Mouse (Mus musculus): ENCODE measurements at regions not wholly inside any gene's neighbourhood (a gene's known extent, or its start where the extent isn't known, plus 50 kb on each side); places are given as distances from the start of the nearest gene placed in this dataset.

GRCm38 (mm10) chr5:85750893-85751292, 314.5 kb downstream of the Cenpc1 start:
- ATAC-seq (replicated peaks; ENCODE audit: insufficient number of reproducible peaks, low FRiP score, low TSS enrichment, poor library complexity, severe bottlenecking), result no peak

- ATAC-seq (replicated peaks; ENCODE audit: insufficient number of reproducible peaks, low FRiP score, low TSS enrichment, poor library complexity, severe bottlenecking), result no peak
These were observed 335.8 kb downstream of the Cenpc1 start for GRCm38 (mm10) chr5:85729613-85730012.

- no peak for ATAC-seq (replicated peaks; ENCODE audit: insufficient number of reproducible peaks, low FRiP score, low TSS enrichment, poor library complexity, severe bottlenecking)
These were observed 358.0 kb downstream of the Cenpc1 start for GRCm38 (mm10) chr5:85707345-85707744.

GRCm38 (mm10) chr5:85706598-85706997, 358.8 kb downstream of the Cenpc1 start:
- no peak for ATAC-seq (replicated peaks; ENCODE audit: insufficient number of reproducible peaks, low FRiP score, low TSS enrichment, poor library complexity, severe bottlenecking)

GRCm38 (mm10) chr5:85706084-85706483, 359.3 kb downstream of the Cenpc1 start:
- ATAC-seq (replicated peaks; ENCODE audit: insufficient number of reproducible peaks, low FRiP score, low TSS enrichment, poor library complexity, severe bottlenecking), result no peak

GRCm38 (mm10) chr5:85677872-85678271, 387.5 kb downstream of the Cenpc1 start:
- no peak for ATAC-seq (replicated peaks; ENCODE audit: insufficient number of reproducible peaks, low FRiP score, low TSS enrichment, poor library complexity, severe bottlenecking)

GRCm38 (mm10) chr5:85671121-85671520, 394.3 kb downstream of the Cenpc1 start:
- no peak for ATAC-seq (replicated peaks; ENCODE audit: insufficient number of reproducible peaks, low FRiP score, low TSS enrichment, poor library complexity, severe bottlenecking)

GRCm38 (mm10) chr5:85661487-85661886, 403.9 kb downstream of the Cenpc1 start:
- no peak for ATAC-seq (replicated peaks; ENCODE audit: insufficient number of reproducible peaks, low FRiP score, low TSS enrichment, poor library complexity, severe bottlenecking)

GRCm38 (mm10) chr5:85621078-85621477, 444.3 kb downstream of the Cenpc1 start:
- ATAC-seq (replicated peaks; ENCODE audit: insufficient number of reproducible peaks, low FRiP score, low TSS enrichment, poor library complexity, severe bottlenecking), result no peak

GRCm38 (mm10) chr5:85614783-85615182, 450.6 kb downstream of the Cenpc1 start:
- ATAC-seq (replicated peaks; ENCODE audit: insufficient number of reproducible peaks, low FRiP score, low TSS enrichment, poor library complexity, severe bottlenecking), result no peak

GRCm38 (mm10) chr5:85612606-85613005, 452.8 kb downstream of the Cenpc1 start:
- ATAC-seq (replicated peaks; ENCODE audit: insufficient number of reproducible peaks, low FRiP score, low TSS enrichment, poor library complexity, severe bottlenecking), result no peak

- no peak for ATAC-seq (replicated peaks; ENCODE audit: insufficient number of reproducible peaks, low FRiP score, low TSS enrichment, poor library complexity, severe bottlenecking)
These were observed 456.3 kb downstream of the Cenpc1 start for GRCm38 (mm10) chr5:85609104-85609503.

- no peak for ATAC-seq (replicated peaks; ENCODE audit: insufficient number of reproducible peaks, low FRiP score, low TSS enrichment, poor library complexity, severe bottlenecking)
These were observed 467.2 kb downstream of the Cenpc1 start for GRCm38 (mm10) chr5:85598164-85598563.

- ATAC-seq (replicated peaks; ENCODE audit: insufficient number of reproducible peaks, low FRiP score, low TSS enrichment, poor library complexity, severe bottlenecking), result no peak
These were observed 470.3 kb downstream of the Cenpc1 start for GRCm38 (mm10) chr5:85595082-85595447.

GRCm38 (mm10) chr5:85594413-85595081, 470.8 kb downstream of the Cenpc1 start:
- ATAC-seq (replicated peaks; ENCODE audit: insufficient number of reproducible peaks, low FRiP score, low TSS enrichment, poor library complexity, severe bottlenecking), result no peak

GRCm38 (mm10) chr5:85592236-85592635, 473.1 kb downstream of the Cenpc1 start:
- no peak for ATAC-seq (replicated peaks; ENCODE audit: insufficient number of reproducible peaks, low FRiP score, low TSS enrichment, poor library complexity, severe bottlenecking)

- ATAC-seq (replicated peaks; ENCODE audit: insufficient number of reproducible peaks, low FRiP score, low TSS enrichment, poor library complexity, severe bottlenecking), result no peak
These were observed 478.7 kb downstream of the Cenpc1 start for GRCm38 (mm10) chr5:85586727-85587126.

GRCm38 (mm10) chr5:85572531-85572930, 492.9 kb downstream of the Cenpc1 start:
- ATAC-seq (replicated peaks; ENCODE audit: insufficient number of reproducible peaks, low FRiP score, low TSS enrichment, poor library complexity, severe bottlenecking), result no peak

- no peak for ATAC-seq (replicated peaks; ENCODE audit: insufficient number of reproducible peaks, low FRiP score, low TSS enrichment, poor library complexity, severe bottlenecking)
These were observed 493.4 kb downstream of the Cenpc1 start for GRCm38 (mm10) chr5:85571967-85572366.

- ATAC-seq (replicated peaks; ENCODE audit: insufficient number of reproducible peaks, low FRiP score, low TSS enrichment, poor library complexity, severe bottlenecking), result no peak
These were observed 494.0 kb downstream of the Cenpc1 start for GRCm38 (mm10) chr5:85571381-85571780.

GRCm38 (mm10) chr5:85536329-85536728, 529.1 kb downstream of the Cenpc1 start:
- no peak for ATAC-seq (replicated peaks; ENCODE audit: insufficient number of reproducible peaks, low FRiP score, low TSS enrichment, poor library complexity, severe bottlenecking)

Measured in monocyte, adult 5-6 weeks (primary cell).